Mouse (Mus musculus) embryo, embryonic 11.5 days (tissue): ENCODE data around the gene Dcdc2b.

ENCODE experiments used
- DNase-seq: peaks from one replicate; pipeline ENCODE4 v3.0.0-alpha.2; 2012; ENCODE audit warnings: low read depth, low spot score

The Dcdc2b gene

DNA sequence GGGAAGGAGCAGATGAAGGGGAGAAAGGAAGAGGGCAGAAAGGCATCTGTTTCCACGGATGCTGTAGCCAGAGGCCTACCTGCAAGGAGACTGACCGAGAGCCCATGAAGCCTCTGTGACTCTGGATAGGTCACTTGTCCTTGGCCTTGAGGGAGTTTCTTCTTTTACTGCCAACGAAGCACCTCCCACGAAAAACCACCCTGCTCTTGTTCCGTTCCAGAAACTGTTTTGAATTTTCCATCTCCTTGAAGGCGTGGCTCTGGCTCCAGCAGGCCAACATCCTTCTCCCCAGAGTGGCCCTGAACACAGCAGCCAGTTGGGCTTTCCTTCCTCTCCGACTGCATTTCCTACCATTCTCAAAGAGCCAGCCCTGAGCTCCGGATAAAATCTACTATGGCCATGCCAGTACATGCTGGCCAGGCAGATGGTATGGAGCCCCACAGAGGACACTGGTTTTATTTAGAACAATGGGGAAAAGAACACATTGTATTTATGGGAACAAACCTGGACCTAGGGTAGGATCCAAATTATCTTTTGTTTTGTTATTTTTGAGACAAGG, 7.3 kb upstream of the Dcdc2b start:
- DNase-seq = no peak

DNA sequence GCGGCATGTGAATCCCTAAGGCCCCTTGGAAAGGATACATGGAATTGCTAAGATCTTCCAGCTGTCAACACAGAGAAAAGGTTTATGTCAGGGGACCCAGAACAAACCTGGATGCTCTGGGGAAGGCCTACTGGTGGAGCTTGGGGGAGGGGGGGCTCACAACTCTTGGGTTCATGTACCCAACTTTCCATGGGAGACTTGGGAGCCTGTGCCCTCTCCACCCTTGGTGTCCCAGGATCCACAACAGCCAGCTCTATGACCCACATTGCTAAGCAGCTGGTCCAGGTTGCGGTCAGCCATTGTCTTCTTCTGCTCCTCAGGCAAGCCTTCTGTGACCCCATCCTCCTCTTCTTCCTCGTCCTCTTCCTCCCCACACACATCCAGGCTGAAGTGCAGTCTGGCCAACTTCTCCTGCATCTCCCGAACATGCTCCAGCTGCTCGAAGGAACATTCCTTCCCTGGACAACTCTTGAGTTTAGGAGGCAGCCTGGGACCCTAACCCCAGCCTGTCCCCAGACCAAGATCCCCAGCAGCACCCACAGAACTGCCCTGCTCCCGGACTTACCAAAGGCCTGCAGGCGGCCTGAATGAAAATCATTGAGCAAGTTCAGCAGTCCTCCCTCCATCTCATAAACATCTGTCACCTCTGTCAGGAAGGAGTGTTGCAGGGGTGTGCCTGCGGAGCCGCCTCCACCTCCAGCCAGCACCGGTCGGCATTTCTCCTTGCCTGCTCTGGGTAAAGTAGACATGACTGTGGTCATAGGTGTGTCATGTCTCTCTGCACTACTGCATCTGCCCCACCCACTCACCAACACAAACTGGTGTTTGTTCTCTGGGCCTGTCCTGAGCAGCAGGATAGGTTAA, 6.6 kb upstream of the Dcdc2b start:
- no peak for DNase-seq

DNA sequence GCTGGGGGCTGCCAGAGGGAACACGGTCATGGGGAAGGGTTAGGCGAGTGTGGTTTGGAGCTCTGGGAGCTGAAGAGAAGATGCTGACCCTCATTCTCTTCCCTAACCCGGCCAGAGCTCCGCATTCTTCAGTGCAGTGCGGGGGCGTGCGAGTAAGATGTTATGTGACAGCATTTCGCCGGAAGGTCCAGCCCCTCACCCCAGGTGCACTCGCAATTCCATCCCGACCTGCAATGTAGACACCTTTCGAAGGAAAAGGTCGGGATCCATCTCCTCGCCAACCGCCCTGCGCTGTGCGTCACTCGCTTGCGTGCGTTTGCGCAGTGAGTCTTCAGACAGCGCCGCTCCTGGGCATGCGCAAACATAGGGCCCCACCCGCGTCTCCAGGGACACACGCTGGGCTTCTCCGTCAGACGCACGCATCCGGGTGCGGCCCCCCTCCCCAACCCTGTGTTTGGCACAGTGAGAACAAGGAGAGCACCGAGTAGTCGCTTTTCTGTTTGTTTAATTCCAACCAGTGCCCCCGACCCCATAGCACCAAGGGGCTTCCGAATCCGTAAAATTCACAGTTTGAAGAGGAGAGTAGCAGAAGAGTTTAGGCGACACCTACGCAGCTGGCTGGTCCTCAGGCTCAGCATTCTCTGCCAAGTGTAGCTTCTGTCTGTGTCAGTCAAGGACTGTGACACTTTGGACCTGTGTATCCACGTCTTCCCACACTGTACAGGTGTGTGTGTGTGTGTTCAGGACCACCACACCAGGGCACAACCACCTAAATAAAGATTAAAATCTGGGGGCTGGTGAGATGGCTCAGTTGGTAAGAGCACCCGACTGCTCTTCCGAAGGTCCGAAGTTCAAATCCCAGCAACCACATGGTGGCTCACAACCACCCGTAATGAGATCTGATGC, 5.0 kb upstream of the Dcdc2b start, which contains the start of gene Iqcc:
TSS of gene Iqcc (minus strand) at position 314 of the 906 bp plus-strand sequence.
- peak; percentile 86 for DNase-seq

DNA sequence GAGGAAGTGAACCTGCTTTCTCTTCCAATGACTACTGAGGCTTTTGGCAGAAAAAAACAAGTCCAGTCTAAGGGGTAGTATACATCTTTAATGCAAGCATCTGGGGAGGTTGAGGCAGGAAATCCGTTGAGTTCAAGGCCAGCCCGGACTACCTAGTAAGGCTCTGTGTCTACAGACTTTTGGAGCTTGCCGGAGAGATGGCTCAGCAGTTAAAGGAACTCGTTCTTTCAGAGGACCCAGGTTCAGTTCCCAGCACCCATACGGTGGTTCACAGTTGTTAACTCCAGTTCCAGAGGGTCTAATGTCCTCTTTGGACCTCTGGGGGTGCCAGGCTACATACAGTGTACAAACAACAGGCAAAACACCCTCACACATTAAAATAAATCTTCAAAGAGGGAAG, 4.0 kb upstream of the Dcdc2b start:
- no peak for DNase-seq

DNA sequence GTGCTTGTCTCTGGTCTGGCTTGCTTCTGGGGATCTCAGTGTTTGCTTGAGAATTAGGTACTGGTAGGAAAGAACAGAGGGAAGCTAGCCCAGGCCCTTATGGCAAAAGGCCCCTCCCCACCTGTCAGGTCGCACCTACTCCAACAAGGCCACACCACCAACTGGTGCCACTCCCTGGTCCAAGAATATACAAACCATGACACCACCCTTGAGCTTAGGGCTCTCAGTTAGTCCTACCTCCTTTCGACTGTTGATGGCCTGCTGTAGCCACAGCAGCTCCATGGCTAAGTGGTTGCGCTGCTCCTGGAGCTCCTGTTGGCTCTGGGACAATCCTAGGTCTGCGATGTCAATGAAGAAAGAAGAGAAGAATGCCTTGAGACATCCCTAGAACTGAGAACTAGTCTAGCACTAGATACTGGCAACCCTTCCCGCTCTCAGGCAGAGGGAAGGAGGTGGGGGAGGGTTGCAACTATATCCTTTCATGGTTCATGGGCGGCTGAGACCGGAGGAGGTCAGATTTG, 3.1 kb upstream of the Dcdc2b start:
- DNase-seq = no peak

DNA sequence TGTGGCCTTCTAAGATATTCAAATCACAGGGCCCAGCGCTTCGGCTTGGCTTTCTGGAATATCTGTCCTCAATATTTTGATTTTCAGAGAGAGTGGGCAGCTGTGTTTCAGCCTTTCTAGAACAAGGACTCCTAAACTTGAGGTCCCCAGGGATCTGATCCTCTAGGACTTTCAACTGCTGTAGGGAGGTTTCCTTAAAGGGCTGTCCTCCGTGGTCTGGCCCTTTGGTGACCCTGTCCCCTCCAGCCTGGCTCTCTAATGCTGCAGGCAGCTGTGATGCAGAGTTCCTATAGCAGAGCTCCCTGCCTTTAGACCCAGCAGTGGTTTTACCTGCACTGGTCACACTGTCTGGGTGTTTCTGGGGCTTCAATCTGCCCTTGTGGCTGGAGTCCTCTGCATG, 2.6 kb upstream of the Dcdc2b start:
- no peak for DNase-seq

DNA sequence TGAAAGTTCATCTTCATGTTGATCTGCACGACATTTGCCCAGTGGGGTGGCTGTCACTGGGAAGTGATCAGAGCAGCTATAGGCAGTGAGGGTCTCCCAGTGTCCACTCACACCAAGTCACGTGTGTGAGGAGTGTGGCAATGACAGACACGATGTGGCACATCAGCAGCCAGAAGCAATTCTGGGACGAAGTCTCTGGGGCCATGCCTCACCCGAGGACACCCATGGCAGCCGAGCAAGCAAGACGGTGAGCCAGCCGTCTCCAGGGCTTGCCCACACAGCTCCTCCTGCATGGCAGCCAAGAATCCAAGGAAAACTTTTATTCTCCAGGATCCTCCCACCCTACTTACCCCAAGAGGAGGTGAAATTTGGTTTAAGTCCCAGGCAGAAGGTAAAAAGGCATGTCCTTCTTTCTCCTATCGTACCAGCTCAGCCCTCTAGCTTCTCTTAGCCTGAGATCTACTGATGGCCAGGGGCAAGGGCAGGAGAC, 1.8 kb upstream of the Dcdc2b start:
- no peak for DNase-seq

DNA sequence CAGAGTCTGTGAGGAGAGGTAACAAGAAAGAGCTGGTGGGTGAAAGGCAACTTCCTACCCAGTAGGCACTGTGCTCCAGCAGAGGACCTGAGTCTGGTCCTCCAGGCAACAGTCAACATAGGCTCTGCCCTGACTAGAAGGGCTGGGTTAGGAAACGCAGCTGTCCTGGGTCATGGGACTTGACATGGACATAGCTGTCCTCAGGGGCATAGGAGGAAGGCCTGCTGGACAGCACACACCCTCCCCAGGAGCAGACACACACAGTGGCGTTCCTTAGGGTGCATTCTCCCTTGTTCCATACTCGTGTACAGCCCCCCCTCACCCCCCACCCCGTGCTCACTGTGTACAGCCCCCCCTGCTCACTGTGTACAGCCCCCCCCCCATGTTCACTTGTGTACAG, 3.6 kb downstream of the Dcdc2b start:
- no peak for DNase-seq

DNA sequence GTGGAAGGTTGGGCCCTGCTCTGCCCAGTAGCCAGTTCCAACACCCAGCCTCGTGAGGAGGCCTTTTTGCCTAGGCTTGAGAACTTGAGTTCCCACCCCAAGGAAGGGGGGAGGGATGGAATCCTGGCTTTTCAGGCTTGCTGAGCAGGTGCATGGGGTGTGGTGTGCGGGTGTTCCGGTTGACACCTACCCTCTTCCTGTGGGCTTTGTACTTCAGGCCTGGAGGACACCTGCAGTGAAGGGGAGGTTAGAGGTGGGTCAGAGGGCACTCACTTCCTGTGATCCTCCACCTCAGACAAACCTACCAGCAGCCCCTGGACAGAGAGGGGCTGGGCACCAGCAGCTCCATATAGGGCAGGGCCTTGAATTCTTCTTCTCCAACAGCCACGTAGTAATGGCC, 4.0 kb downstream of the Dcdc2b start:
- DNase-seq = no peak

DNA sequence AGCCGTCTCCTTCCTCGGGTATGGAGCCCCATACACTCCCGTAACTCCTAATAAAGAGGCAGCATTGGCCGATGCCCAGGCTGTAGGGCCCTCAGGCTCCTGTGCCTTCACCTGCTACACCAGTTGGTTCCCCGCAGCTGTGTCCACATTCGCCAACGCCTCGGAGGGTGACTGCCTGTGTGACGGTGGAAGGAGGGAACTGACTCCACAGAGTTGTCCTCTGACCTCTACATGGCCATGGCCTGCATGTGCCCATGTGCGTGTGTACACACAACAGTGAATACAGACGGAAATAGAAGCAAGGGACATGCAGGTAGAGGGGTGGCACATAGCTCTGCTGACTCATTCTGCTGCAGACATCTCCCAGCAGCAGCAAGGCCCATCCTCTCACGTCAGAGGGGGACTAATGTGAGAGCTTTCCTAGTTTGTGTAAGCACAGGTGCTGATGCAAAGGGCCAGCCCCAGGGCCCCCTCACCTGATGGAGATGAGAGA, 4.9 kb downstream of the Dcdc2b start:
- DNase-seq = no peak

DNA sequence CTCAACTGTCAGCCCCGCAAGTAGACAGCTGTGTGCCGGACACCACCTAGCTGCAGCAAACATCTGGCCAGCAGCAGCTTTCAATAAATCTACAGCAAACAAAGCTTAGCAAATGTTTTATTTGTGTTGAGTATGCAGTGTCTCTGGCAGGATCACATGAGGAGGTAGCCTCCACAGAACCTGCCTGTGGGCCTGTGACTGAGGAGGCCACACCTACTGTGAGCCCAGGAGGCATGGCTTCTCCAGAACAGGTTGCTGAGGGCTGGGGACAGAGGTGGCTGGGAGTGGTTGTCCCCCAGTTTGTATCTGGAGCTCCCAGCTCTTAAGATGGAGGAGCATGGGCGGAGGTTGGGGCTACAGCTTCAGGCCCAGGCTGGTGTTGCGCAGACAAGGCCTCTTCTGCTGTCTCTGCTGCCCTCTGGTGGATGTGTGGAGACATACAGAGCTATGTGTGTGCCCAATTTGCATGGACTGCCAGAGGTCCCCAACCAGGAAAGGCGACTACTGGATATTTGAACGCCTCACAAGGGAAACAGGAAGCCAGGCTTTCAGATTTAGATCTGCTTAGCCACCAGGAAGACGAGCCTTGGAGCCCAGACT, 5.5 kb downstream of the Dcdc2b start:
- DNase-seq = peak; percentile 76

DNA sequence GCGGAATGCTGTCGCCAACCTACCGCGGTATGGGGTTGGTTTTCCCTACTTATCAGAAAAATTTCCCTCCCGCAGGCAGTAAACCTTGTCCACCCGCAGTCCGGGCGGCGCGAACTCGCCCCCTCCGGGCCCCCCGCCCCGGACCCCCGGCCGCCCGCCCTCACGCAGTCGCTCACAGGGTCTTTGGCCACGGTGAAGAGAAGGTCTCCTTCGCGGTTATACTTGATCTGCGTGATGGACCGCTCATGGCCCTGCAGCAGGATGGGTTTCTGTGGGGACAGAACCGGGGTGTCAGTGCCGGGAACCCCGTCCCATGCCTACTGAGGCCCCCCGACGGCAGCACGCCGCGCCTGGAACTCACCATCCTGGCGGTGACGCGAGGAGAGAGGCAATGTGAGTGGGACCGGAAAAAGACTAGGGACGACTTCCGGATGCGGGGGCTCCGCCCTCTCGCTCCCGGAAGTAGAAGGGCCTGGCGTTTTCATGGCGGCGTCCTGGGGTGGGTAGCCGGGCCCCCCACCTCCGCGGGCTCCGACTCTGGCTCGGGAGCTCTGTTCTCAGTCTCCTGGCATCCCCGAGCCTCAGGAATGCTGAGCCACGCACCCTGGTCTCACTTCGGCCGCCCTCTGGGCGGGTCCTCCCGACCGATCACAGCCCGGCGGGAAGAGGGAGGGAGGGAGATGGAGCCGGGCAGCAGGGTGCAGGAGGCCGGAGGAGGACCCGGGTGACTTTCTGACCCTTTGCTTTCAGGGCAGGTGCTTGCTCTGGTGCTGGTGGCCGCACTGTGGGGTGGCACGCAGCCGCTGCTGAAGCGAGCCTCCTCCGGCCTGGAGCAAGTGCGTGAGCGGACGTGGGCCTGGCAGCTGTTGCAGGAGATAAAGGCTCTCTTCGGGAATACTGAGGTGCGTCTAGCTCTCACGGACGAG, 13.6 kb downstream of the Dcdc2b start, which contains the start of the genes Eif3i and Tmem234:
TSS of gene Eif3i (minus strand) at position 416 of the 926 bp plus-strand sequence.
TSS of gene Tmem234 (plus strand) at position 436 of the 926 bp plus-strand sequence.
- DNase-seq = peak; percentile 59

DNA sequence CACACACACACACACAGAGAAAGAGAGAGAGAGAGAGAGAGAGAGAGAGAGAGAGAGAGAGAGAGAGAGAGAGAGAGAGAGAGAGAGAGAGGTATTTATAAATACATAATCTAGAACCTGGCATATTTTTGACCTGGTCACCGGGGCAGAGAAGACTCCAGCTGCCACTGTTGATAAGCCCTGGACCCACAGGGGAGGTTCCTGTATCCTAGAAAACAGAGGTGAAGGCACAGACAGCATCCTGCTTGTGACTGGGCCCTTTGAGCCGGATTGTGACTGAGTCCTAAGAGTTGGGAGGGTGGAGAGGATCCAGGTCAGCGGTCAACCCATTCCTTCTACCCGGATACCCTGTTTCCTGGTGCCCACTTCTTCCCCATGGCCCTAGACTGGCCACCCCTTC, 25.2 kb downstream of the Dcdc2b start:
- DNase-seq = no peak

DNA sequence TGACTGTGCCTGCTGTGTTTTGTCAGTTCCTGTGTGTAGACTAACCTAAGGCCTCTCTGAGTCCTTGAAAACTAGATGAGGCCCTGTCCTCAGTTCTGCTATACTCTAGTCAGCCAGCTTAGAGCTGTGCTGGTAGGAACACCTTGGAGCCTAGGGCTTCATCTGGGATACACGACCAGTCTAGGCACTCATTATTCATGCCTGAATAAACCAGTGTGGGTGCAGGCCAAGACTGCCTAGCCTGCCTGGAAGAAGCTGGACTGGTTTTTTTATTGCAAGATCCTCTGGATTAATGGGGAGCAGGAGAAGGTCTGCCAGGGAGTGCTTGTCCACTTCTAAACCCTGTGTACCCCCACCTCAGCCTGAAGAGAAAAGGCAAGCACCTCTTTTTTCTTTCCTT, 27.1 kb downstream of the Dcdc2b start:
- DNase-seq = no peak

DNA sequence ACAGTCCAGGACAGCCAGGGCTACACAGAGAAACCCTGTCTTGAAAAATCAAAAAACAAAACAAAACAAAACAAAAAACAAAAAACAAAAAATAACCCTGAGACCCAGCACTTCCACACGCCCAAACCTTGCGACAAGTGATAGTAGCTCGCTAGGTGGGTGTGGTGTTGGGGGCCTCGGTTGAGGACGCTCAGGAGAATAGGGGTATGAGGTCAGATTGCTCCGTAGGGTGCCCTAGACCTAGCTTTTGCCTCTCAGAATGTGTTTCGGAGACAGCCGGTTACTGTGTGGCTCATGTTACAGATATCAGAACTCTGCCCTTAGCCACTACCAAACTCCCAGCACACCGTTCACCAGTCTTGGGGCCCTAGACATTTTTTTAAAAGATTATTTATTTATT, 28.3 kb downstream of the Dcdc2b start:
- no peak for DNase-seq

DNA sequence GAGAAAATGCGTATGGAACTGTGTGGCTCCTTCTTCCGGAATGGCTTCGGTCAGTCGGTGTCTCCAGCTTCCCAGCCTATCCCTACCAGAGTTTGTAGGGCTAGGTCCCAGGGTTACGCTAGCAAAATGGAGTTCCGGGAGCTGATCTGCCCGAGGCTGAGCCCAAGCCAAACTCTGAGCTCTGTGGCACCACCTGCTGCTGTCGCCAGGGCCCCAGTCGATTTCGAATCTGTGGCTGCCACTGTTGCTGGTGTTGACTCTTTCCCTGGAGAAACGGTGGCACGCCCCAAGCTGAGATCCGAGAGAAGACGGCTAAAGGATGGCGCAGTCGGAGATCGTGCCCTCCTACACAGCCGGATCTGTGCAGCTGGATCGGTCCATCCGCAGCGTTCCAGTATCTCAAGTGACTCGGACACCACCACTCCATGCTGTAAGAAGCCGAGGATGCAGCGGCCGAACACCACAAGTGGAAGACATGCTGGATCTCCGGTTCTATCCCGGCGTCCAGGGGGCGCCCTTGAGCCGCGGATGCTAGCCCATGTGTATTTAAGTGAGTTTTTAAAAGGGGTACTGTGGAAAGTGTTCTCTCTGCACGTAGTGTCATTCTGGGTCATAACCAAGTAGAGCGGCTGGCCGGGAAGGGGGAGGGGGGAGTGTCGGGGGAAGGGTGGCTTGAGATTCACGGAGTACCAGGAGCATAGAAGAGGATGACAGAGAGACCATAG, 29.0 kb downstream of the Dcdc2b start:
- DNase-seq = peak; percentile 61

DNA sequence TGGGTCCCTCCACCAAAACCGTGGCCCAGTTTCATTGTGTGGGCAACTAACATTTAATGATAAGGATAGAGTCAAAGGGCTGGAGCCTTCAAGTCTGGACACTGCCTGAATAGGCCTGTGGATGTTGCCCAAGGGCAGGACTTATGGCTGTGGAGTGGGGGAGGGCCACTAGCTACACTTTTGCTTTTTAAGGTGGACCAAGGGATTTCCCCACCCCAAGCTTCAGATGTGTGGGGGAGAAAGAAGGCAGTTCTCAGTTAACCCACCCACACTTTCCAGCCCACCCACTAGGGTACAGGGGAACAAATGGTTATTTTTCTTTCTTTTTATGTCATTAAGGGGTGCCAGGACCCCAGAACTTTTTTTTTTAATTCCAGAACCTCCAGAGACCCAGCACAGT, 29.7 kb downstream of the Dcdc2b start:
- no peak for DNase-seq

DNA sequence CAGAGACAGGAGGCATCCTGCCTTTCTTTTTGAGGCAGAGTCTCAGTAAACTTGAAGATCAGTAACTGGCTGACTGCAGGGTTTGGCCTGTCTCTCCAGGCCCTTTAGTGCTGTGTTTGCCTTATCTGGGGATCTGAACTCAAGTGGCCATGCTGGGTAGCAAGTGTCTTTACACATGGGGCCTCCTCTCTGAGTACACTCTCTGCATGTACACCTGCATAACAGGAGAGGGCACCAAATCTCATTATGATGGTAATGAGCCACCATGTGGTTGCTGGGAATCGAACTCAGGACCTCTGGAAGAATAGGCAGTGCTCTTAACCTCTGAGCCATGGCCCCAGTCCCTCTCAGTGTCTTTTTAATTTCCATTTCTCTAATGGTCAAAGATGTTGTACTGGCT, 31.8 kb downstream of the Dcdc2b start:
- no peak for DNase-seq

DNA sequence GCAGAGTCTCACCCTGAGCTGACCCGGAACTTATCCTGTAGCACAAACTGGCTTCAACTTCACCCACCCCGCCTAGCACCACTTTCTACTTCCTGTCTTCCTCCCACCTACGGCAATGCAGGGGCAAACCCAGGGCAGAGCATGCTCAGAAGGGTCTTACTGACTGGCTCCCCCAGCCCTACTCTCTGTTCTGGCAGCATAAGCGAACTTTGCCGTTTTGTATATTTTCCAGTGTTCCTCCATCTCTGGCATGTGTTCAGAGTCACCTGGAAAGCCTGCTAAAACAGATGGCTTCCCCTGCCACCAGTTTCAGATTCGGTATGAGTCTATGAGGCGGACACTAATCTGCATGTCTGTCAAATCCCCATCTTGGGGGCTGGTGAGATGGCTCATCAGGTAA, 33.7 kb downstream of the Dcdc2b start:
- no peak for DNase-seq
